Mouse (Mus musculus) layer of hippocampus, adult 9-10 months (tissue): ENCODE measurements around the gene H2-M10.2.
"Not testable (repeated sequence)": the region's sequence is repeated elsewhere in the genome, so short reads cannot be mapped to it uniquely, and the experiment has no call there.

Source experiments
- DNase-seq: peaks from one replicate; pipeline ENCODE4 v3.0.0; 2022; ENCODE audit warnings: low spot score

The H2-M10.2 gene

DNA sequence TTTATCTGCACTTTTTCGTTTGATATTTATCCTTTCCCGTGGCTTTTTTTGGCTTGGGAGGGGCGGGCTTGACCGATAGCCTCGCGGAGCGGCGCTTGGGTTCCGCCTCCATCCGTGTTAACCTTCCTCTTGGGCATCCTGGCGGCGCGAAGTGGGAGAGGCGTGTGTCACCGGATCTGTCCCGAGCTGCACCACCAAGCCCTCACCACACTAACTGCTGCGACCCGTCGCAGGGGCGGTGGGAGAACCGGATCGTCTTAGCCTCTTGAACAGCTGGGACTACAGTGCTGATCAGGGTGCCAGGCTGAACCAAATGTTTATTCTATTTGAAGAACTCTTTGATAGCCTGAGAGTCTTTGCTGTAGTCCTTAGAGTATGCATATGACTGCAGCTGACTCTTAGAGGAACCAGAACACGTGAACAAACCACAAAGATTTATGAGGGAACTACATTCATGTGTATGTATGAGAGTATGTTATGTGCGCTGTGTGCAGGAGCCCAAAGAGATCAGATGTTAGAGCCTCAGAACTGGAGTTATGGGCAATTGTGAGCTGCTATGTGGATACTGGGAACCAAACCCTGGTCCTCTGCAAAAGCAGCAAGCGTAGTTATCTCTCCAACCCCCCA, 33.9 kb downstream of the H2-M10.2 start:
- no peak for DNase-seq

DNA sequence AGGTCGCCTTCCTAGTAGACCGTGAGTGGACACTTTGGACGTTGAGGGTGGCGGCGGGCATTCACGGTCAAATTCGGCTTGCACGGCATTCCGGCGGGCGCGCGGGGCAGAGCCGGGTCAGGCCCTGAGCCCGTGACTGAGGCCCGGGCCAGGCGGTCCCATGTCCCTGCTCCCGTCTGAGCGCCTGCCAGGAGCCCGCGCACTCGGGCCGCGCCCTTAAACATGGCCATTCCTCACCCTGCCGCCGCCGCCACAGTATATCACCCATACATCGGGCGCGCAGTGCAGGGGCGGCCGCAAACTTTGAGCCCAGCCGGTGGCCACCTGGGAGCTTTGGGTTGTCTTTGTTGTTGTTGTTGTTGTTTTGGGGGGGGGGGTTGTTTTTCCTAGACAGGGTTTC, 37.4 kb downstream of the H2-M10.2 start:
- DNase-seq: no peak

DNA sequence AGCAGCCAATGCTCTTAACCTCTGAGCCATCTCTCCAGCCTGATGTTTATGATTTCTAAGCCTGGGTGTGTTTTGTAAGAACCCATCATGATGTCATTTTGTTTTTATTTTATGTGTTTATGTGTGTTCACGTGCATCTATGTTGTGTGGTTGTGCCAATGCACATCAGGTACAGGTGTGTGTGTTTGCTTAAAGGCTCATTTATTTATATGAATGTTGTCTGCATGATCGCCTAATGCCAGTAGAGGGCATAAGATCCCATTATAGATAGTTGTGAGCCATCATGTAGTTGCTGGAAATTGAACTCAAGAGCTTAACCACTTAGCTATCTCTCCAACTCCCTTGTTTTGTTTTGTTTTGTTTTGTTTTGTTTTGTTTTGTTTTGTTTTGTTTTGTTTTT, 40.5 kb downstream of the H2-M10.2 start:
- no peak for DNase-seq

DNA sequence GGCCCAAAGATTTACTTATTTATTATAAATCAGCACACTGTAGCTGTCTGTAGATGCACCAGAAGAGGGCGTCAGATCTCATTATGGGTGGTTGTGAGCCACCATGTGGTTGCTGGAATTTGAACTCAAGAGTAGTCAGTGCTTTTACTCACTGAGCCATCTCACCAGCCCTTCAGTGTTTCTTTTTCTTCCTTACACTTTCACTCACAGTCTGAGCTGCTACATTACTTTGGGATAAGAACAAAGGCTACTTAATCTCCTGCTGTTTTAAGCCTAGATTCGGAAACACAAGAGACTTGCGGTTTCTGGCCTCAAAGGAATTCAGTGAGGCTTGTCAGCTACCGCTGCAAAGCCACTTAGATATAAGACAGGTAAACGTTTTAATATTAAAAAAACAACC, 42.3 kb downstream of the H2-M10.2 start:
- no peak for DNase-seq

DNA sequence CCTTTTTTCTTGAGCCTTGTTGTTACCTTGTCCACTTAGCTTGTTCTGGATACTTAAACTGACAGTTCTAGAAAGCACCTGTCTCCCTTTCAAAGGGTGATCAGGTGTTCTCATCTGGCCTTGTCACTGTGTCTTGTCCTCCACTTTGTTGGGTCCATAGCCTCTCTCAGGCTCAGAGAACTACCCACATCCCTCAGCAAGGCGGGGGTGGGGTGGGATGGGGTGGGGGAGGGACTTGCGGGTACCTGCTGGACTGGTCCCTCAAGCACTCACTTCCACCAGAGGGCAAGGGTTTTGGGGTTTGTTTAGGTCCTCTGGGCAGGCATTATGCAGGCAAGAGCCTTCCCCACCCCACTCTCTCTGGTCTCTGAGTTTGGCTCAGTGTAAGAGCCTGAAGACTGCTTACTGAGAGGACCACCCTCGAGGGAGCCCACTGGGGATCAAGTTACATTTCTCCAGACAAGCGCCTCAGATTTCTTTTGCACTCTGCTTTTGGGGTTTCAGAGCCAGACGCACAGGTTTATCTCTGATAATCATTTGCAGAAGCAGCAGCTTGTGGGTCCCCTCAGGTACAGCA, 45.6 kb downstream of the H2-M10.2 start:
- no peak for DNase-seq

DNA sequence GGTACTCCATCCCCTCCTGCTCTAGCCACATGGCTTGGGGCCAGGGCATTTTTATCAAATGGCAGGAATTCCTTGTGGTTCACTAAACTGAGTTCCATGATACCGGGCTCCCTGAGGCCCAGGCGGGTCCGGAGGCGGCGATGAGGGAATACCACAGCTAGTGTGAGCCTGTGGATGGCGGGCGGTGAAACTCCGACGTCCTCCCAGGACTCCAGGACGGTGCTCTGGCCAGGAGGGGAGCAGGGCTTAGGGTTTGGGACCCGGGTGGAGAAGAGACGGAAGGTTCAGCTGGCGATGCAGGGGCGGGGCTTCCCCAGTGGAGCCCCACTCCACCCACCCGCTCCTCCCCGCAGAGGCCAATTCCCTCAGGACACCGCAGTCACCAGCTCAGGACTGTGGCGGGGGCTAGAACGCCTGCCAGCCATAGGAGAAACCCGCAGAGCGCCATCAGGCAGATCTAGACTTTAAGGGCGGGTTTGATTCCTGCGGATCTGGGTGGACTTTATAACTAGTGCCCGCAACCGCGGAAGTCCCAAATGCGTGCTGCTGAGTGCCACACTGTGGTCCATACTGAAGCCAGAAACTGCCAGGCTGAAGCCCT, 48.9 kb downstream of the H2-M10.2 start:
- no peak for DNase-seq

DNA sequence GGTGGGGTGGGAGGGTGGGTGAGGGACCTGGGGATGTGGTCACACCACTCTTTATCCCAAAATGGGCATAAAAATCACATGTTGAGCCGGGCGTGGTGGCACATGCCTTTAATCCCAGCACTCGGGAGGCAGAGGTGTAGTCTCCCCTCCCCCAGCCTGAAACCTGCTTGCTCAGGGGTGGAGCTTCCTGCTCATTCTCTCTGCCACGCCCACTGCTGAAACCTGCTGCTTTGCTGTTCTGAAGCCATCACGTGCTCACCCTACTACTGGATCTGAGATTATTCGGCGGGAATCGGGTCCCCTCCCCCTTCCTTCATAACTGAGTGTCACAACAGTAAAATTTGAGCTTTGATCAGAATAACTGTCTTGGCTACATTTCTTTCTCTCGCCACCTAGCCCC, 51.0 kb downstream of the H2-M10.2 start:
- DNase-seq: not testable (repeated sequence)
